Mouse (Mus musculus): ENCODE measurements around the gene Cby3.
"Not testable (repeated sequence)": the region's sequence is repeated elsewhere in the genome, so short reads cannot be mapped to it uniquely, and the experiment has no call there.

The Cby3 gene

DNA sequence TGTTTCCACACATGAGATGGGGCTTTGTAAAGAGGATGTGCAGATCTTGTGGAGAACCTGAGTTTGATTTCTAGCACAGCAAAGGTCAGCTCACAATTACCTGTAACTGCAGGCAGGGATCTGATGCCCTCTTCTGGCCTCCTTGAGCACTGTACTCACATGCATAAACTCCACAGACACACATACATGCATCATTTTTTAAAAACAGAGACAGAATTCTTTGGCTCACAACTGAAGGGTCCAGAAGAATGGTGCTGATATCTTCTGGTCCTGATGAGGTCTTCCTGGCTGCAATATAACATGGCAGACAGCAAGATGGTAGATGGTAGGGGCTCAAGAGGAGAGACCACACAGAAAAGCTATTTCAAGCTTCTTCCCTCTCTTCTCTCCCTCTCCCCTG lies at the start of gene Cby3:
Gene Cby3, plus strand, starts transcription at position 301 of the 400 bp plus-strand sequence.
- no peak for DNase-seq

DNA sequence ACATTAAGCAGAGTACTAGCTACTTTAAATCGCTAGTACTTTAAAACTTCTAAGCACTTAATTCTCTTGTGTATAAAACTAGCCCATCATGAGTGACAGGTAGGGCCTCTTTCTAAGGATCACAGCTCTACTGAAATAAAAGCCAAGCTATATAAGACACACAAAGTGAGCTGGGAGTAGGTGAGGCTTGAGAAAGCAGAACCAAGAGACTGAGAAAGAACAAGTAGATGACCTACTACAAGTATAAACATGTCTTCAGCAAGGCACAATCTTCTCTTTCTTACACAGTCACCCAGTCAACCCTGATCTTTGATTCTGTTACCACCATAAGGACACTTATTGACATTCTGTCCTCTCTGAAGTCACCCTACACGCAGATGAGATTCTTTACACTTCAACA lies 41.5 kb upstream of the Cby3 start:
- no peak for DNase-seq

DNA sequence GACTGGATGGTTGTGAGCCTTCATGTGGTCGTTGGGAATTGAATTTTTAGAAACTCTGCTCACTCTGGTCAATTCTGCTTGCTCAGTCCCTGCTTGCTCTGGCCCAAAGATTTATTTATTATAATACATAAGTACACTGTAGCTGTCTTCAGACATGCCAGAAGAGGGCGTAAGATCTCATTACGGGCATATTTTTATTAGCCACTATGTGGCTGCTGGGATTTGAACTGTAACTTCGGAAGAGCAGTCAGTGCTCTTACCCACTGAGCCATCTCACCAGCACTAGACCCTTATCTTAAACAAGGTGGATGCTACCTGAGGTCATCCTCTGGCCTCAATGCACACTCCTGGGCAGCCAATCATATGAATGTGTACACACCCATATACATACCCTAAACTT lies 34.9 kb upstream of the Cby3 start:
- not testable (repeated sequence) for DNase-seq

DNA sequence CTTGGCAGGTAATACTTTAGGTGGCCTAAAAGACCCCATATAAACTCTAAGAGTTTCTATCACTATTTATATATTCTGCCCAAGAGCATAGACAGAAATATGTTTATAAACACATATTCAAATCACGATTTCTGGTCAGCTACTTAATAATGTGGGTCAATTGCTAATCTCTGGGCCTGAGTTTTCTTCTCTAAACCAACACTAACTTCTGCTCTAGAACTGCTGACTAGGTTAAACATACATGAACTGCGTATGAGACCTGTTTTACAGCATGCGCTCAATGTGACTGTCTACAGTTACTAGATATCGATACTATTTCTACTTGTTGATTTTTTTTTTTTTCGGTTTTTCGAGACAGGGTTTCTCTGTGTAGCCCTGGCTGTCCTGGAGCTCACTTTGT lies 33.0 kb upstream of the Cby3 start:
- DNase-seq: no peak

DNA sequence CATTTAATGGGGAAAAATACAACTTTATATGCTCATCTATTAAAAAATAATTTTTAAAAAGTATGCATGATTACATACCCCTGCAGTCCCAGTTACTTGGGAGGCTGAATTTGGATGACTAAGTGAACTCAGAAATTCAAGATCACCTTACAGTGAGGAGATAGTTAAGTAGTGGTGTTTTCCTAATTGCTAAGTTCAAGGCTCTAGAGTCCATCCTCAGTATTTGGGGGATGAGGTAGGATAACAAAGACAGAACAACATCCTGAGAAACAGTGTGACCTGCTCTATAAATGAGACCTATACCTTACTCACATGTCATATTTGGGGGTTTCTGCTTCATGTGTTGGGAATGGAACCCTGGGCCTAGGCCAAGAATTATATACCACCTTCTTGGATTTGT lies 31.9 kb upstream of the Cby3 start:
- DNase-seq: no peak

DNA sequence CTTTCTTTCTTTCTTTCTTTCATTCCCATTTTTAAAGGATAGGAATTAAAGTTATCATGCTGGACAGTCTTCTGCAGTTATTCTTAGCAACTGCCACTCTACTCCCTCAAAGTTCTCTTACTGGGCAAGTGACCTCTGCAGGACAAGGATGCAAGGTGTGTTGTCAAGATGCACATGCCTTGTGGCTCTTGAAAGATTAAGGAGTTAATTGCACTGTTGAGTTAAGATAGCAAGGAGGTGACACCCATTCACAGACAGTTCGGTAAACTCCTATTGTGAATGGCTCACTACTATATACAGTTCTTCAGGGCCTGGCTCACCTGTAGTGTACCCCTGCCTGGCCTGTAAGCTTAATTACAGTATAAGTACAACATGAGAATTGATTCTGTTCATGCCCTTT lies 30.4 kb upstream of the Cby3 start:
- DNase-seq: no peak

DNA sequence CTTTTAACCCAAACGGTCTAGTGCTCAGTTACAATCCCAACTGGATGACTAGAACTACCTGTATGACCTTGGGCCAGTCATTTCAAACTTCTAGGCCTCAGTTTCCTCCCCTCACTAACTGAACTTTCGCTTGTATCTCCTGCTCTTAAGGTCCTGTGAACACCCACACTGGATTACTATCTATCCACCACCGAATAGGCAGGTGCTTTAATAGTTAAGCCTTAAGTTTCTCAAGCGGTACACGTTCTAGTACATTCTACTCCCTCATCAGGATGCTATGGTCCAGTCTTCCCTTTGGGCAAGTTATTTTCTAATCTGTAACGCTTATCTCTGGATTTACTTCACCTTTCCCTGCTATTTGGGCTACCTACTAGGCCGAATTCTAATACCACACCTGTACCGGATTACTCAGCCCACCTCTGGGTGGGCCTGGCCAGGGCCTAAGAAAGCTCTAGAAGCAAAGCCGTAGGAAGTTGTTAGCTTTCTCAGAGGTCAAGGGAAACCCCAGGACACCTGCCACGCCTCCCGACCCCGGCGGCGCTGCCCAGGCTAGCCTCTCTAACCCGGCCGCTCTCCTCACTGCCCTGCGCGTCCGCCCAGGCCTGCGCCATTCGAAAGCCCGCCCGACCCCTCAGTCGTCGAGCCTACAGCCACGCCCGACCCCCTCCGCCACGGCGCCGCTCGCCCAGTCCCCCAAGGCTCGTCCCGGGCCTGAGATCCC lies 29.4 kb upstream of the Cby3 start:
- peak in 1 of 2 experiments; percentile 54 for DNase-seq

DNA sequence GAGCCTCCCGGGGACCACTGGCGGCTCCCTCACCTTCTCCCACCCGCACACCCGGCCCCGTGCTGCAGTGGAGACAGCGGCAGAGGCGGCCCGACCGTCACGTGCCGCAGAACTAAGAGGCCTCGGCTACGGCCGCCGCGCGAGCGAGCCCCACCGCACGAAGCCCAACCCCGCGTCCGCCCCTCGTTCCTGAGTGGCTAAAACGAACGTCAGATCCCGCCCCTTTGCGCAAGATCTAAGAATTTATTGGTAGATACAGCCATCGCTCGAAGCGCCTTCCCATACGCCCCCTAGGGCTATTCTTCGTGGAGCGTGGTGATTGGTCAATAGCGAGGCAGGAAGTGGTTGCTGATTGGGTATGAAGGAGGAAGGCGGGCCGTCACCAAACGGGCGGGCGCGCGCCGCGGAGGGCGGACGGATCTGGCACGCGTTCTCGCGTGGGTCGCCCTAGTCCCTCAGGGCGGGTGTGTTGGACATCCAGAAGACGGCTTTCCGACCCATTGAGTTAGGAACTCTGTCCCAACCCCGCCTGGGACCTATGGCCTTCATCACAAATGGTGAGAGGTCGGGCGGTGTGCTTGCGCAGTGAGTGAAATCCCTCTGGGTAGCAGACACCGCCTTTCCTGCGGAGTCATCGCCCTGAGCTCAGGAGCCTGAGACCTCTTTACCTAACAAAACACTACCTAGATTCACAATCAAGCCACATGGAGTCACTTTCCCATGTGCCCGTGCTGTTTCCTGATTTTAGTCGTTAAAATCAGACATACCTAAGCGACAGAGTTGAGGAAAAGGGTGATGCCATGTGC lies 28.6 kb upstream of the Cby3 start, which contains the start of gene Canx:
Gene Canx, minus strand, starts transcription at position 178 of the 806 bp plus-strand sequence.
- DNase-seq: peak; percentile 98 to 99

DNA sequence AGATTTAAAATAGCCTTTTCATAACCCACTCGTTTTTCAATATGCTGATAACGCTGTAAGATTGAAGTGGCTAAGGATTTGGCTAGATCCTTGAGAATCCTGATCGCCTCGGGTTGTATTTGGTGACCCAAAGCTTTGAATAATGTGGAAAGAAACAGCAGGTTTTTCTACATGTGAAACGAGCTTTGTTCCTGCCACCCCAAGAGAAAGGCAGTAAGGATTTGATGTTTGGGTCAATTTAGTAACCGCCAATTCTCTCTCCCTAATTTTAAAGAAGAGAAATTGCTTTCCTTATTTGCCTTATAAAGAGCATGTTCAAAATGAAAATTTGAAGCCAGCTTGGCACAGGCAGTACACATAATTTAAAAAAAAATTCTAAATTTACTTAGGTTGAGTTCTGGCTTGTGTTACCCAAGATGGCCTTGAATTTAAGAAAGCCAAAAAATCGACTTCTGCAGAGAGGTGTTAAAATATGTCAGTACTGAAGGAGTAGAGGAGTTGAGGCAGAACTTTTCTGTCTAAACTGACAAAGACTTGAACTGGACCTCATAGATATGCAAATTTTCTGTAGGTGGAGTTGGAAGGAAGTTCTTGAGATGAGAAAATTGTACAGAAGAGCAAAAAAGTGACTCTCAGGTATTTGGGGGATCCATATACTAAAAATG lies 27.8 kb upstream of the Cby3 start:
- DNase-seq: no peak

DNA sequence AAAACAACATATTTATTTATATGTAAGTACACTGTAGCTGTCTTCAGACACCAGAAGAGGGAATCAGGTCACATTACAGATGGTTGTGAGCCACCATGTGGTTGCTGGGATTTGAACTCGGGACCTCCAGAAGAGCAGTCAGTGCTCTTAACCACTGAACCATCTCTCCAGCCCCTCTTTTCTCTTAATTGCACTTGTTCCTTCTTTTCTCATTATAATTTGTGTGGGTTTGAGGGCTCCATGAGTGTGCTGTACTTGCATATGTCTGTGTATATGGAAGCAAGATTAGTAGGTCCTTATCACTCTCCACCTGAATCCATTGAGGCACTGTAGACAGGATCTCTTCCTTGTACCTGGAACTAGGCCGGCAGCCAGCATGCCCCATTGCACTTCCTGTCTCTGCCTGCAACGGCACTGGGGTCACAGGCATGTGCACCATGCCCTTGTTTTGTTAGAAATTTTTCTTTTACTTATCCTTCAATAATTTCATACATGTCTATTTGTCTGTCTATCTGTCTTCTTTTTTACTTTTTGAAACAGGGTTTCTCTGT lies 26.1 kb upstream of the Cby3 start:
- DNase-seq: no peak

DNA sequence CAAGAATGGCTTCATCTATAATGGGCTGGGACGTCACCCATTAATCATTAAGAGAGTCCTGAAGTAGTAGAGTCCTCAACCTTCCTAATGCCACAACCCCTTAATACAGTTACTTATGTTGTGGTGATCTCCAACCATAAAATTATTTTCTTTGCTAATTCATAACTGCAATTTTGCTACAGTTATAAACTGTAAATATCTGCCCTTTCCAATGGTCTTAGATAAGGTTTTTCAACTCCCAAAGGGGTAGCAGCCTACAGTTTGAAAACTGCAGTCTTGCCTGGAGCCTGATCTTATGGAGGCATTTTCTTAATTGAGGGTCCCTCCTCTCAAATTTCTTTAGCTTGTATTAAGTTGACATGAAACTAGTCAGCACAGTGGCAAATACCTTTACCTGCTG lies 24.9 kb upstream of the Cby3 start:
- no peak for DNase-seq

DNA sequence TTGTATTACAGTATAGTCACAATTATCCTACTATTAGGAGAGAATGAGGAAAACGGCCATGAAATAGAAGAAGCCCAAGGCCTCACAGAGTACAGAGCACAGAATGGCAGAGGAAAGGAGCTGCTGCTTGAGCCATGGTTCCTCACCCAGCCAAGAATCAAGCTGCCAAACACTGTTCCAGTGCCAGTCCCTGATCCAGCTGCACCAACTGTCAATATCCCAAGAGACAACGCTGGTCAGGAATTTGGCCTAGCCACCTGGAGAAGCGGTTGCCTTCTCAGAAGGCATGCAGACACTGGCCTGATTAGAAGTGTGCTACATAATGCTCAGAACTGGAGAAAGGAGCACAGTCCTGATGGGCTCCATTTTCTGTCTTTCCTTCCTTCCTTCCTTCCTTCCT lies 21.1 kb upstream of the Cby3 start:
- no peak for DNase-seq

DNA sequence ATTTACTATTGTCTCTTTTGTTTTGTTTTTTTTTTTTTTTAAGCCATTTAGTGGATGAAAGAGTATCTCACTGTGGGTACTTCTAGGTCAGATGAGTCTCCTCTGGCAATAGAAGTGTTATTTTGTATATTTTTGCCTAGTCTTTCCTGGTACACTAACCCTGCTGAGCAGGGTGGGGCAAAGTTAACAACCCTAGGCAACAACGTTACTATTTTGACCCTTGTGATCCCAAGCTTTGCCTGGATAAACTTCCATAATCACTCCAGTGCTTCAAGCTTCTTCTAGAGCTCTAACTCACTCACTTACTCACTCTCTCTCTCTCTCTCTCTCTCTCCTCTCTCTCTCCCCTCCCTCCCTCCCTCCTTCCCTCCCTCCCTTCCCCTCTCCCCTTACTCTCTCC lies 18.1 kb upstream of the Cby3 start:
- DNase-seq: no peak

DNA sequence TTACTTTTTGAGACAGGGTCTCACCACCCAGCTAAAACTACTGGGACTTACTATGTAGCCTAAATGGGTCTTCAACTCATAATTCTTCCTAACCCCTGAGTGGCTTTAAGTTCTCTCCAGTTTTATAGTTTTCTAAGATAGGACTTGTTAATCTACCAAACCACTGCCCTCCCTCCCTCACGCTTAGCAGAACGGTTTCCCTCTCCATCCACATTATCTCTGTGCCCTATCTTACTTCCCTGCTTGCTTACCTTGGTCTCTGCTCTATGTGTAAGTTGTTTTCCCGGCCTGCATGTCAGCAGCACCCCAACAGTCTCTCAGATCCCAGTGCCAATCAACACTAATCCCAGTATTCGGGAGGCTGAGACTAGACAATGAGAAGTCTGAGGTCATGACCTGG lies 17.4 kb upstream of the Cby3 start:
- DNase-seq: no peak

DNA sequence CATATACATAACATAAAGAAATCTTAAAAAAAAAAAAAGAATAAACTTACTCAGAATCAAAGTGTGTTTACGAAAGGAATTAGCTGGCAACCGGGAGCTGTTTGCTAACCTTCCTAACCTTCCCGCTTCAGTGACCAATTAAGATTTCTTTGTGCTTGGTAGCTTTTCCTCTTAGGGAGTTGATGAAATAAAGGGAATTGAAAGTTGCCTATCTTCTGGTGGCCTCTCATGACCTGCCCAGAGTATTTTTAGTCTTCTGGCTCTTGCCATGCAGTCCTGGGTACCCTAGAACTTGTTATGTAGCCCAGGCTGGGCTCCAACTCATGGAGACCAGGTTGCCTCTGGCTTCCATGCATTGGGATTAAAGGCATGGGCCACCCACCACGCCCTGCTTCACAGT lies 8.8 kb upstream of the Cby3 start:
- no peak for DNase-seq

DNA sequence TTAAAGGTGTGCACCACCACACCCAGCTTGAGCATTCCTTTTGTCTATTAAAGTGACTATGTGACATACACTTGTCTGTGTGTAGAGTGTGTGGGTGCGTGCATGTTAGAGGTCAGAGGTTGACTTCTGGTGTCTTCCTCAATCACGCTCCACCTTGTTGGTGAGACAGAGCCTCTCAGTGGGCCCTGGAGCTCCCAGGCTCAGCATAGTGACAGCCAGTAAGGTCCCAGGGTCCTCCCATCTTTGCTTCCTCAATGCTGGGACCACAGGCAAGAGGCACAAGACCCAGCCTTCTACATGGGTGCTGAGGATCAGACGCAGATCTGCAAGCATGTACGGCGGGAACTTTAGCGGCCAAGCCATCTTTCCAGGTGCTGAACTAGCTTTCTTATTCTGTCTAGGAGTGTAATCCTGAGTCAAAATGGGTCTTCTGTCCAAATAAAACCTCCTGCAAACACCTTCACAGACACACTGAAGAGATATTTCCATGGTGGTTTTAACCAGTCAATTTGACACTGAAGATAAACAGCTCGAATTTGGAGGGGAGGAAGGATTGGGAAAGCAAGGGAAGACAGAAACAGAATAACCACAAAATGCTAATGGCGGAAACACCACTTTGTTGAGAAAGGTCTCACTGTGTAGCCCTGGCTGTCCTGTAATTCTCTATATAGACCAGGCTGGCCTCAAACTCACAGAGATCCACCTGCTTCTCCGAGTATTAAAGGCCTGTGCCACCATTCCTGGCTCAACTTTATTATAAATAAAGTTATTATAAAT lies 7.8 kb upstream of the Cby3 start:
- no peak for DNase-seq

DNA sequence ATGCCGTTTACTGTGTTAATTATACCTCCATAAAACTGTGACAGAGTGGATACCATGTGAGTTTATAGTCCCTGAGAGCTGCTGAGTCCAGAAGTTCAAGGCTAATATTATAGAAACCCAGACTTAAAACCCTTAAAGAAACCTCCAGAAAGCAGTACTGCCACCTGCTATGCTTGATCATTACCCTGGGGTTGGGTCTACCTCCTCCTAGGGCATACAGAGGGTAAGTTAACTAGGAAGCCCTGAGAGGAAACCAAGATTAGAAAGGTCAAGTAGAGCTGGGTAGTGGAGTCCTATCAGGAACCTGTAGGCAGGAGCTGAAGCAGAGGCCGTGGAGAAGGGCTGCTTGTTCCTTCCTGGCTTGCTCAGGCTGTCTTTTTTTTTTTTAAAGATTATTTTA lies 2.1 kb upstream of the Cby3 start:
- no peak for DNase-seq

DNA sequence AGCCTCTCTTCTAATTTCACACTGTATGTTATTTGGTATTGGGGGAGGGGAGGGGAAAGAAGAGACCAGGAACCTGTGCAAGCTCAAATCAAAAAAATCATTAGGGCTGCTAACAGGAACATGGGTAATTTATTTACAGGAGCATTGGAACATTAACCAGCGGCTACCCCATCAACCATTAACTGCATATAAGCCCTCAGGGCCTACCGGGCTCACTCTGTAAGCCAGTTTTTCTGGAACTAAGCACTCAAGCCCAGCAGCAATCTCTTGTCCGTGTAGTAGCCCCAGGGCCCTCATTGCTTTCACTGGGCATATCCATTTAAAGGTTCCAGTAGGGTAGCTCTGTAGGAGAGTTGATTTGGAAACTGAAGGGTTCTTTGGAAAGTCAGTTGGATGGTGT lies 589 bp downstream of the Cby3 start:
- peak; percentile 86 to 91 for DNase-seq

DNA sequence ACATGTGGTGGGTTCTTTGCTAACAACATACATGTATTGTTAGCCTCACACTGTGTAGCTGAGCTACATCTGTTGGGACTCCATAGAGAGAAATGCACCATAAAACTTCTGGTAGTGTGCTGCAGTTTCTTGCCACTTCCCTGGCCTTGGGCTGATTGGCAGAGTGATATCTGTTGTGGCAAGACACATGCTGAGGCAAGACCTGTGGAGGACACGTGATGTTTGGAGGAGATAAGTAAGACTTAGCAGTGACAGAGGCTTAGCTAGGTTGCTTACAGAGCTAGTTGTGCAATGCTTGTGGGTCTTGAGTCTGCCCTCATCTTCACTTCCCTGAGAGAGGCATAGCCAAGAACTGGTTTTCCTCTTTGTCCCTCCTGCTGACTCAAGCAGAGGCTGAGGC lies 1.1 kb downstream of the Cby3 start:
- DNase-seq: peak in 1 of 2 experiments; percentile 22

DNA sequence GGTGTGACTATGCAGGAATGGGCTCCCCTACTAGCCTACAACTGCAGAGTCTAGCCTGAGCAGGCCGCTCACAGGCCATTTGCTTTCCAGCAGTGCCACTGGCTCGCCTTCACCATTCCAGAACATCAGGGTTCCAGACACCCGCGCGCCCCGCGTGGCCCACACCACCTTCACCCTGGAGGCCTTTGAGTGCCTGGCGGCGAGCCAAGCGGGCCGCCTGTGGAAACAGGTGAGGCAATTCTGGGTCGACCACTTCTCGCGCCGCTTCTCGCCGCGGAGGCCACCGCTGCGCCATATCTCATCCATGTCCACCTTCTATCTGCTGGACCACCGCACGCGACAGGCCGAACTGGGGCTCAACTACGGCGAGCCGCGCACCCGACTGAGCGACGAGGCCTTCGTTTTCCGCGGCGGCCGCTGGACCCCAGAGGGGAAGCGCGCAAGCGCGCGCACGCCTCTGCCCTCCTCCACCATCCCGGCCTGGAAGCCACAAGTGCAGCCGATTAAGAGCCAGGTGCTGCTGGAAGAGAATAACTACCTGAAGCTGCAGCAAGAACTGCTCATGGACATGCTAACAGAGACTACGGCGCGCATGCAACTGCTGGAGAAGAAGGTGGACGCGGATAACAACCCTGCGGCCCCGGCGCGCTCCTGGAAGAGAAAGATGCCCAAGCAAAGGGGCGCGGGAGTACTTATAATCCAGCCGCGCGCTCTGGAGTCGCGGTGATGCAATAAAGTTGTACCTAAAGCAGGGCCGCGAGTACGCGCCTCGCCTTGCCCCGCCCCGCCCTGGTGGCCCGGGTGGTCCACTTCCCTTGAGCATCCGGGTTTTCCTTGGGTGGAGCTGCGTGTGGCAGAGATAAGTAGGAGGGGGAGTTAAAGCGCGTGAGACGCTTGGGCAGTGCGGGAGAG lies 4.9 kb downstream of the Cby3 start:
- peak; percentile 54 to 77 for DNase-seq

DNA sequence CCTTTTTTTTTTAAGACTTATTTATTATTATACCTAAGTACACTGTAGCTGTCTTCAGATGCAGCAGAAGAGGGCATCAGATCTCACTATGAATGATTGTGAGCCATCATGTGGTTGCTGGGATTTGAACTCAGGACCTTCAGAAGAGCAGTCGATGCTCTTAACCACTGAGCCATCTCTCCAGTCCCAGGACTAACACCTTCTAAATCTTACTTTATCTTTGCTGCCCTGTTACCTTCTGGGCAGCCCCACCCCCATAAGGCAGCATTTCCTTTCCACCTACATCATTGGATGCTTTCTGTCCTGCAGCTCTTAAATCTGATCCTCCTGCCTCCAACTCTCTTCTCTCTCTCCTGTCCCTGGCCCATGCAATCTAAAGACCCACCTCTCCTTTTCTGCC lies 7.0 kb downstream of the Cby3 start:
- DNase-seq: not testable (repeated sequence)

DNA sequence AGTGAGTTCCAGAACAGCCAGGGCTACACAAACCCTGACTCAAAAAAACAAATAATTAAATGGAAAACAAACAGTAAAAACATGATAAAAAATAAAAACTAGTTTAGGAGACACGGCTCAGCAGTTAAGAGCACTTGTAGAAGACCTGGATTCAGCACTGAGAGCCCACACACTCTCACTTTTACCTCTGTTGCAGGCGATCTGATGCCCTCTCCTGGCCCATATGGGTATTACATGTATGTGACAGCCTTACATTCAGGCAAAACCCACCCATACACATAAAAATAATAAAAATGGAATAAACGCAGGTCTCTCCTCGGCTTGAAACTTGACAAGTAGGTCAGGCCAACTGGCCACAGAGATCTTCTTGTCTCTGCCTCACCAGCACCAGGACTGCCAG lies 10.3 kb downstream of the Cby3 start:
- DNase-seq: peak; percentile 75 to 91

Data from kidney, postnatal 25 days (tissue).